Mouse (Mus musculus): ENCODE data around the gene Eif1ad.
A peak's percentile ranks its signal among the peaks of the same experiment; 100 is the strongest.
"Not testable (repeated sequence)": the region's sequence is repeated elsewhere in the genome, so short reads cannot be mapped to it uniquely, and the experiment has no call there.

The Eif1ad gene

GRCm38 (mm10) chr19:5366175-5367052 lies at the start of gene Eif1ad:
Gene Eif1ad, plus strand, starts transcription at chr19:5366741.
- DNase-seq: peak; percentile 96

GRCm38 (mm10) chr19:5323801-5324200 lies 42.7 kb upstream of the Eif1ad start:
- no peak for DNase-seq

- no peak for DNase-seq
Observed at GRCm38 (mm10) chr19:5327970-5328369, 38.6 kb upstream of the Eif1ad start.

- DNase-seq: no peak
Observed at GRCm38 (mm10) chr19:5334741-5335140, 31.8 kb upstream of the Eif1ad start.

- no peak for DNase-seq
Observed at GRCm38 (mm10) chr19:5335441-5335840, 31.1 kb upstream of the Eif1ad start, which contains the start of gene Catsper1. Gene Catsper1, plus strand, starts transcription at chr19:5335741.

GRCm38 (mm10) chr19:5337975-5338374 lies 28.6 kb upstream of the Eif1ad start:
- peak; percentile 72 for DNase-seq

- DNase-seq: no peak
Observed at GRCm38 (mm10) chr19:5341360-5341759, 25.2 kb upstream of the Eif1ad start.

GRCm38 (mm10) chr19:5345297-5346131 lies 21.0 kb upstream of the Eif1ad start:
- no peak for DNase-seq

- no peak for DNase-seq
Observed at GRCm38 (mm10) chr19:5348064-5348463, 18.5 kb upstream of the Eif1ad start.

- DNase-seq: no peak
Observed at GRCm38 (mm10) chr19:5348526-5349501, 17.7 kb upstream of the Eif1ad start.

GRCm38 (mm10) chr19:5349502-5349873 lies 17.1 kb upstream of the Eif1ad start, which contains the start of gene Cst6:
Gene Cst6, minus strand, starts transcription at chr19:5349574.
- DNase-seq: not testable (repeated sequence)

GRCm38 (mm10) chr19:5353609-5354008 lies 12.9 kb upstream of the Eif1ad start:
- no peak for DNase-seq

GRCm38 (mm10) chr19:5356080-5356479 lies 10.5 kb upstream of the Eif1ad start:
- no peak for DNase-seq

GRCm38 (mm10) chr19:5362186-5362585 lies 4.4 kb upstream of the Eif1ad start:
- no peak for DNase-seq

- no peak for DNase-seq
Observed at GRCm38 (mm10) chr19:5364124-5364523, 2.4 kb upstream of the Eif1ad start.

GRCm38 (mm10) chr19:5365751-5366150 lies 790 bp upstream of the Eif1ad start:
- no peak for DNase-seq

GRCm38 (mm10) chr19:5367053-5367359 lies 465 bp downstream of the Eif1ad start, which contains the start of gene Banf1:
Gene Banf1, minus strand, starts transcription at chr19:5367168.
- no peak for DNase-seq

- DNase-seq: no peak
Observed at GRCm38 (mm10) chr19:5367455-5367854, 914 bp downstream of the Eif1ad start.

- DNase-seq: no peak
Observed at GRCm38 (mm10) chr19:5370932-5371331, 4.4 kb downstream of the Eif1ad start.

- no peak for DNase-seq
Observed at GRCm38 (mm10) chr19:5372724-5373123, 6.2 kb downstream of the Eif1ad start.

GRCm38 (mm10) chr19:5374177-5374576 lies 7.6 kb downstream of the Eif1ad start:
- DNase-seq: no peak

- DNase-seq: no peak
Observed at GRCm38 (mm10) chr19:5374748-5375147, 8.2 kb downstream of the Eif1ad start.

- DNase-seq: peak; percentile 86
Observed at GRCm38 (mm10) chr19:5377446-5377845, 10.9 kb downstream of the Eif1ad start.
